Mouse (Mus musculus): Measurements from ENCODE around the gene Lgr4. TPM values are rescaled to one million over a fixed set of nuclear protein-coding genes. Genes with fewer than 3 reads are reported as not detected.

Lgr4 gene
- total RNA-seq, 2 experiments from 2014 or later = 28.4 to 29.6 TPM

GRCm38 (mm10) chr2:109909122-109909521 is 8.3 kb upstream of the Lgr4 start:
- Histone ChIP-seq H3K27ac (no peak overlapping the region), H3K4me3 (no peak overlapping the region)
- no peak for TF ChIP-seq CTCF (conservative IDR thresholded peaks at IDR 0.05)
- DNase-seq (ENCODE audit: low spot score in 2 of 2) = no peak

GRCm38 (mm10) chr2:109912216-109912615 is 5.2 kb upstream of the Lgr4 start:
- TF ChIP-seq CTCF (conservative IDR thresholded peaks at IDR 0.05) = no peak
- no peak for DNase-seq (ENCODE audit: low spot score in 2 of 2)
- Histone ChIP-seq H3K27ac (no peak overlapping the region), H3K4me3 (no peak overlapping the region)

- Histone ChIP-seq H3K4me3 (no peak overlapping the region), H3K27ac (no peak overlapping the region)
- DNase-seq (ENCODE audit: low spot score in 2 of 2) = no peak
- no peak for TF ChIP-seq CTCF (conservative IDR thresholded peaks at IDR 0.05)
These were observed 4.7 kb upstream of the Lgr4 start for GRCm38 (mm10) chr2:109912766-109913165.

GRCm38 (mm10) chr2:109913241-109913640 is 4.2 kb upstream of the Lgr4 start:
- no peak overlapping the region for H3K4me3 ChIP-seq
- TF ChIP-seq CTCF (conservative IDR thresholded peaks at IDR 0.05) = no peak
- no peak overlapping the region for H3K27ac ChIP-seq
- DNase-seq (ENCODE audit: low spot score in 2 of 2) = no peak

GRCm38 (mm10) chr2:109914601-109915000 is 2.8 kb upstream of the Lgr4 start:
- Histone ChIP-seq H3K27ac (no peak overlapping the region), H3K4me3 (no peak overlapping the region)
- TF ChIP-seq CTCF (conservative IDR thresholded peaks at IDR 0.05) = no peak
- no peak for DNase-seq (ENCODE audit: low spot score in 2 of 2)

GRCm38 (mm10) chr2:109916782-109917495 is 508 bp upstream of the Lgr4 start:
- no peak for DNase-seq (ENCODE audit: low spot score in 2 of 2)
- H3K4me3 ChIP-seq = peak overlapping the region; percentile 85
- TF ChIP-seq CTCF (conservative IDR thresholded peaks at IDR 0.05) = no peak
- H3K27ac ChIP-seq = no peak overlapping the region; the same call in 1 of the 2 replicates

- DNase-seq (ENCODE audit: low spot score in 2 of 2) = no peak
- TF ChIP-seq CTCF (conservative IDR thresholded peaks at IDR 0.05) = no peak
- peak overlapping the region; percentile 90; the same call in 1 of the 2 replicates for H3K27ac ChIP-seq
- peak overlapping the region; percentile 85 for H3K4me3 ChIP-seq
These were observed 1.3 kb downstream of the Lgr4 start for GRCm38 (mm10) chr2:109918592-109919262.

GRCm38 (mm10) chr2:109920471-109920870 is 3.0 kb downstream of the Lgr4 start:
- Histone ChIP-seq H3K4me3 (no peak overlapping the region), H3K27ac (no peak overlapping the region)
- TF ChIP-seq CTCF (conservative IDR thresholded peaks at IDR 0.05) = no peak
- no peak for DNase-seq (ENCODE audit: low spot score in 2 of 2)

- no peak for TF ChIP-seq CTCF (conservative IDR thresholded peaks at IDR 0.05)
- no peak for DNase-seq (ENCODE audit: low spot score in 2 of 2)
- Histone ChIP-seq H3K27ac (peak overlapping the region; percentile 40; the same call in 1 of the 2 replicates), H3K4me3 (no peak overlapping the region)
These were observed 4.0 kb downstream of the Lgr4 start for GRCm38 (mm10) chr2:109921298-109922035.

- no peak for TF ChIP-seq CTCF (conservative IDR thresholded peaks at IDR 0.05)
- Histone ChIP-seq H3K4me3 (no peak overlapping the region), H3K27ac (0 out of 2 replicates have a peak overlapping the region, but pooled peaks have one; percentile 40)
- DNase-seq (ENCODE audit: low spot score in 2 of 2) = no peak
These were observed 4.9 kb downstream of the Lgr4 start for GRCm38 (mm10) chr2:109922306-109922705.

- Histone ChIP-seq H3K4me3 (no peak overlapping the region), H3K27ac (no peak overlapping the region)
- DNase-seq (ENCODE audit: low spot score in 2 of 2) = no peak
- no peak for TF ChIP-seq CTCF (conservative IDR thresholded peaks at IDR 0.05)
These were observed 5.6 kb downstream of the Lgr4 start for GRCm38 (mm10) chr2:109923031-109923430.

GRCm38 (mm10) chr2:109923945-109924344 is 6.5 kb downstream of the Lgr4 start:
- Histone ChIP-seq H3K4me3 (no peak overlapping the region), H3K27ac (no peak overlapping the region)
- DNase-seq (ENCODE audit: low spot score in 2 of 2) = no peak
- TF ChIP-seq CTCF (conservative IDR thresholded peaks at IDR 0.05) = no peak

- TF ChIP-seq CTCF (conservative IDR thresholded peaks at IDR 0.05) = no peak
- no peak overlapping the region for H3K4me3 ChIP-seq
- no peak overlapping the region for H3K27ac ChIP-seq
- no peak for DNase-seq (ENCODE audit: low spot score in 2 of 2)
These were observed 9.5 kb downstream of the Lgr4 start for GRCm38 (mm10) chr2:109926984-109927383.

All from layer of hippocampus, adult 2 months (tissue).